Mouse (Mus musculus) MEL (cell line): ENCODE data around the gene Csnk1e. TPM values are rescaled to one million over a fixed set of nuclear protein-coding genes. Genes with fewer than 3 reads are reported as not detected.

Source experiments
- DNase-seq: peaks from one replicate; pipeline ENCODE4 v3.0.0; 2011; ENCODE audit warnings: low read depth, low spot score
- H3K27ac ChIP-seq: 2 replicates; pipeline ENCODE4 v1.5.1; 2012; ENCODE audit warnings: low read depth, mild to moderate bottlenecking, control low read depth, low read length, moderate library complexity; ENCODE audit not compliant: control insufficient read depth
- H3K27me3 ChIP-seq, 2 experiments: fragments of 150-350 bp in 1 of 2; sonication (generic) in 1 of 2; 2 replicates each; pipeline ENCODE4 v1.6.1; 2012; ENCODE audit warnings: low read length in 2 of 2, mild to moderate bottlenecking in 2 of 2, improper control_type of control experiment in 1 of 2, moderate library complexity in 1 of 2; ENCODE audit not compliant: insufficient read depth in 2 of 2, control insufficient read depth in 1 of 2
- H3K36me3 ChIP-seq, 2 experiments: 2 replicates each; pipeline ENCODE4 v1.6.1; 2012 to 2014; ENCODE audit warnings: low read length in 2 of 2, improper control_type of control experiment in 1 of 2, inconsistent platforms in 1 of 2, mild to moderate bottlenecking in 1 of 2; ENCODE audit not compliant: insufficient read depth in 2 of 2, control insufficient read depth in 1 of 2
- H3K4me1 ChIP-seq, 2 experiments: fragments of 150-350 bp in 1 of 2; sonication (generic) in 1 of 2; 2 replicates each; pipeline ENCODE4 v1.6.1; 2012; ENCODE audit warnings: low read length in 2 of 2, improper control_type of control experiment in 1 of 2, mild to moderate bottlenecking in 1 of 2; ENCODE audit not compliant: insufficient read depth in 2 of 2, control insufficient read depth in 1 of 2
- H3K4me3 ChIP-seq, 2 experiments: fragments of 150-350 bp in 1 of 2; sonication (generic) in 1 of 2; 2 replicates each; pipeline ENCODE4 v1.5.1; 2012; ENCODE audit warnings: low read depth in 2 of 2, low read length in 2 of 2, mild to moderate bottlenecking in 2 of 2, moderate library complexity in 2 of 2, control low read depth in 1 of 2, improper control_type of control experiment in 1 of 2; ENCODE audit not compliant: control insufficient read depth in 1 of 2, insufficient read depth in 1 of 2
- H3K79me2 ChIP-seq: 2 replicates; pipeline ENCODE4 v1.6.1; 2012; ENCODE audit warnings: mild to moderate bottlenecking, low read length, moderate library complexity; ENCODE audit not compliant: control insufficient read depth, poor library complexity, insufficient read depth
- H3K9ac ChIP-seq: 2 replicates; pipeline ENCODE4 v1.6.1; 2012; ENCODE audit warnings: low read depth, mild to moderate bottlenecking, control low read depth, low read length, moderate library complexity; ENCODE audit not compliant: control insufficient read depth, poor library complexity, severe bottlenecking
- H3K9me3 ChIP-seq: fragments of 150-350 bp; sonication (generic); replicated peaks from 2 replicates; pipeline ENCODE4 v1.6.1; 2012; ENCODE audit warnings: mild to moderate bottlenecking, low read length, improper control_type of control experiment, moderate library complexity; ENCODE audit not compliant: insufficient read depth
- CHD1 ChIP-seq: IDR thresholded peaks from 2 replicates; pipeline ENCODE4 v1.6.1; 2012; ENCODE audit warnings: low read depth, mild to moderate bottlenecking, inconsistent platforms, low read length, improper control_type of control experiment
- CTCF ChIP-seq, 3 experiments: IDR thresholded peaks in 2 of 3; conservative IDR thresholded peaks in 1 of 3; 2 replicates each; pipeline ENCODE4 v1.5.1; 2011 to 2012; ENCODE audit warnings: low read length in 3 of 3, low read depth in 2 of 3, mild to moderate bottlenecking in 2 of 3, improper control_type of control experiment in 1 of 3, inconsistent platforms in 1 of 3, mixed read lengths in 1 of 3, moderate library complexity in 1 of 3; ENCODE audit not compliant: control insufficient read depth in 1 of 3, insufficient read depth in 1 of 3, poor library complexity in 1 of 3, severe bottlenecking in 1 of 3
- E2F4 ChIP-seq: IDR thresholded peaks from 2 replicates; pipeline ENCODE4 v1.6.1; 2011; ENCODE audit warnings: low read depth, low read length, improper control_type of control experiment, borderline replicate concordance
- ETS1 ChIP-seq: IDR thresholded peaks from 2 replicates; pipeline ENCODE4 v1.6.1; 2012; ENCODE audit warnings: low read depth, mild to moderate bottlenecking, inconsistent platforms, low read length, improper control_type of control experiment, moderate library complexity
- HCFC1 ChIP-seq: IDR thresholded peaks from 2 replicates; pipeline ENCODE4 v1.6.1; 2012; ENCODE audit warnings: low read depth, mild to moderate bottlenecking, inconsistent platforms, low read length, improper control_type of control experiment, moderate library complexity
- KAT2A ChIP-seq: conservative IDR thresholded peaks from 2 replicates; pipeline ENCODE4 v1.6.1; 2012; ENCODE audit warnings: low read depth, low read length, improper control_type of control experiment, inconsistent platforms
- MEF2A ChIP-seq: IDR thresholded peaks from 2 replicates; pipeline ENCODE4 v1.6.1; 2014; ENCODE audit warnings: low read depth, mild to moderate bottlenecking, inconsistent platforms, low read length, improper control_type of control experiment; ENCODE audit not compliant: poor library complexity, insufficient replicate concordance, severe bottlenecking; ENCODE audit errors: extremely low read depth
- MXI1 ChIP-seq: IDR thresholded peaks from 2 replicates; pipeline ENCODE4 v1.6.1; 2011; ENCODE audit warnings: mild to moderate bottlenecking, low read depth, low read length, improper control_type of control experiment
- MYB ChIP-seq: IDR thresholded peaks from 2 replicates; pipeline ENCODE4 v1.6.1; 2011; ENCODE audit warnings: mild to moderate bottlenecking, low read depth, low read length, improper control_type of control experiment
- NRF1 ChIP-seq: IDR thresholded peaks from 2 replicates; pipeline ENCODE4 v1.6.1; 2014; ENCODE audit warnings: low read depth, mild to moderate bottlenecking, inconsistent platforms, low read length, improper control_type of control experiment, moderate library complexity; ENCODE audit not compliant: poor library complexity, insufficient read depth, severe bottlenecking
- POLR2AphosphoS5 ChIP-seq: IDR thresholded peaks from 2 replicates; pipeline ENCODE4 v1.6.1; 2012; ENCODE audit warnings: low read depth, borderline replicate concordance, mild to moderate bottlenecking, inconsistent platforms, low read length, moderate library complexity, mixed read lengths
- RCOR1 ChIP-seq: IDR thresholded peaks from 2 replicates; pipeline ENCODE4 v1.6.1; 2012; ENCODE audit warnings: low read depth, mild to moderate bottlenecking, inconsistent platforms, low read length, improper control_type of control experiment
- SIN3A ChIP-seq: IDR thresholded peaks from 2 replicates; pipeline ENCODE4 v1.6.1; 2012; ENCODE audit warnings: low read length, improper control_type of control experiment, inconsistent platforms
- TCF12 ChIP-seq: IDR thresholded peaks from 2 replicates; pipeline ENCODE4 v1.6.1; 2014; ENCODE audit warnings: low read depth, mild to moderate bottlenecking, inconsistent platforms, low read length, improper control_type of control experiment, moderate library complexity
- ZC3H11A ChIP-seq: IDR thresholded peaks from 2 replicates; pipeline ENCODE4 v1.6.1; 2012; ENCODE audit warnings: low read depth, mild to moderate bottlenecking, inconsistent platforms, low read length, improper control_type of control experiment
- ZMIZ1 ChIP-seq: IDR thresholded peaks from 2 replicates; pipeline ENCODE4 v1.6.1; 2012; ENCODE audit warnings: low read depth, mild to moderate bottlenecking, inconsistent platforms, low read length, improper control_type of control experiment, moderate library complexity
- ZNF384 ChIP-seq: IDR thresholded peaks from 2 replicates; pipeline ENCODE4 v1.6.1; 2012; ENCODE audit warnings: low read depth, mild to moderate bottlenecking, inconsistent platforms, low read length, improper control_type of control experiment
- polyA plus RNA-seq, 2 experiments: library from polyadenylated mRNA; stranded (reverse) in 1 of 2; unstranded in 1 of 2; fragments of >175 nt in 1 of 2; fragments of >200 nt in 1 of 2; gene quantifications; 2 replicates each; pipeline versions ENCODE4 v1.2.1 to v1.2.4; 2012; ENCODE audit warnings: low replicate concordance in 2 of 2, low read depth in 1 of 2; ENCODE audit not compliant: insufficient read length in 2 of 2, insufficient read depth in 1 of 2, missing spikeins in 1 of 2
- total RNA-seq: library from RNA; depleted of rRNA; stranded (reverse); fragments of 300-350 nt; gene quantifications from 2 replicates; pipeline ENCODE4 v1.2.3, GENCODE M21; 2012

Gene Csnk1e
- total and polyA plus RNA-seq, 3 experiments, result 28.5 to 58.1 TPM; not detected in 1

- H3K36me3 ChIP-seq, result peaks cover 0 to 5% of the 10 kb centered on the region in 2 experiments; a peak in 1 of 4 replicates
- no peak overlapping the region for H3K27ac ChIP-seq
- H3K9ac ChIP-seq, result peak overlapping the region; percentile 83; the same call in 1 of the 2 replicates
- DNase-seq, result no peak
- no peak for TF ChIP-seq ZNF384
- TF ChIP-seq ZMIZ1, result no peak
- TF ChIP-seq POLR2AphosphoS5, result no peak
- no peak for TF ChIP-seq KAT2A
- TF ChIP-seq CHD1, result no peak
- no peak for TF ChIP-seq HCFC1
- no peak for TF ChIP-seq NRF1
- TF ChIP-seq ETS1, result no peak
- no peak for TF ChIP-seq ZC3H11A
- TF ChIP-seq RCOR1, result no peak
- TF ChIP-seq, all 39 proteins: peak for 0
- Histone ChIP-seq H3K27me3 (no peaks in the 10 kb centered on the region), H3K4me1 (peaks cover 0 to 24% of the 10 kb centered on the region in 2 experiments), H3K9me3 (no peaks in the 10 kb centered on the region), H3K79me2 (peaks cover 9% of the 10 kb centered on the region), H3K4me3 (peak overlapping the region; percentile 88 to 91)
These were observed 53.2 kb downstream of the Csnk1e start for GRCm38 (mm10) chr15:79402176-79402575.

GRCm38 (mm10) chr15:79400975-79401365, 54.4 kb downstream of the Csnk1e start:
- H3K4me3 ChIP-seq, result no peak overlapping the region

More at GRCm38 (mm10) chr15:79400975-79401365, 54.4 kb downstream of the Csnk1e start:
- no peaks in the 10 kb centered on the region for H3K27me3 ChIP-seq
- peaks cover 9% of the 10 kb centered on the region for H3K79me2 ChIP-seq
- H3K36me3 ChIP-seq, result peaks cover 0 to 5% of the 10 kb centered on the region in 2 experiments; a peak in 1 of 4 replicates
- peaks cover 0 to 20% of the 10 kb centered on the region in 2 experiments for H3K4me1 ChIP-seq
- H3K9ac ChIP-seq, result no peak overlapping the region
- DNase-seq, result no peak
- H3K9me3 ChIP-seq, result no peaks in the 10 kb centered on the region
- H3K27ac ChIP-seq, result no peak overlapping the region
- TF ChIP-seq MYB (no peak), MEF2A (no peak), HCFC1 (no peak), CTCF (IDR thresholded peaks at IDR 0.05 in 2 of 3, conservative IDR thresholded peaks at IDR 0.05 in 1 of 3; ENCODE audit: control insufficient read depth in 1 of 3, insufficient read depth in 1 of 3, low read depth in 2 of 3, low read length in 3 of 3, poor library complexity in 1 of 3, severe bottlenecking in 1 of 3) (no peak), E2F4 (no peak), SIN3A (no peak), MXI1 (no peak), TCF12 (no peak)
